Mouse (Mus musculus) E14TG2a.4 (cell line): ENCODE measurements around the gene Rundc1.

Experiments used
- CTCF ChIP-seq: conservative IDR thresholded peaks from 2 replicates; pipeline ENCODE4 v1.5.1; 2014; ENCODE audit warnings: low read length
- NANOG ChIP-seq: IDR thresholded peaks from 2 replicates; pipeline ENCODE4 v1.6.1; 2014; ENCODE audit warnings: borderline replicate concordance, low read length, mixed read lengths
- POU5F1 ChIP-seq: IDR thresholded peaks from 2 replicates; pipeline ENCODE4 v1.6.1; 2014; ENCODE audit warnings: low read length, borderline replicate concordance

DNA sequence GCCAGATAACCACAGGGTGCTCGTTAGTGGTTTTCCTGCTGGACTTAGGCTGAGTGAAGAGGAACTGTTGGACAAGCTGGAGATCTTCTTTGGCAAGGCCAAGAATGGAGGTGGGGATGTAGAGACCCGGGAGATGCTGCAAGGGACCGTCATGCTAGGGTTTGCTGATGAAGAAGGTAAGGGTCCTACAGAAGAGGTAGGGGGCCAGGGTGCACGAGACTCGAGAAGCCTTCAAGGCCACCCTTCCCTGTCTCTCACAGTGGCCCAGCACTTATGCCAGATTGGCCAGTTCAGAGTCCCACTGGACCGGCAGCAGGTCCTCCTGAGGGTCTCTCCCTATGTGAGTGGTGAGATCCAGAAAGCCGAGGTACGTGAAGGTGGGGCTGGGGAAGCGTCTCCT, 32.7 kb downstream of the Rundc1 start:
- TF ChIP-seq CTCF (no peak), POU5F1 (no peak), NANOG (no peak)
